Mouse (Mus musculus) liver, embryonic 14 days (tissue): ENCODE measurements around the gene Carmil2. TPM values are rescaled to one million over a fixed set of nuclear protein-coding genes. Genes with fewer than 3 reads are reported as not detected.

Experiments used
- polyA plus RNA-seq: library from polyadenylated mRNA; depleted of rRNA; stranded (reverse); fragments of >200 nt; gene quantifications from 2 replicates; pipeline ENCODE4 v1.2.3, GENCODE M21; 2012; rRNA removed

The Carmil2 gene
- polyA plus RNA-seq = 1.00 and 1.8 TPM in 2 replicates

DNA sequence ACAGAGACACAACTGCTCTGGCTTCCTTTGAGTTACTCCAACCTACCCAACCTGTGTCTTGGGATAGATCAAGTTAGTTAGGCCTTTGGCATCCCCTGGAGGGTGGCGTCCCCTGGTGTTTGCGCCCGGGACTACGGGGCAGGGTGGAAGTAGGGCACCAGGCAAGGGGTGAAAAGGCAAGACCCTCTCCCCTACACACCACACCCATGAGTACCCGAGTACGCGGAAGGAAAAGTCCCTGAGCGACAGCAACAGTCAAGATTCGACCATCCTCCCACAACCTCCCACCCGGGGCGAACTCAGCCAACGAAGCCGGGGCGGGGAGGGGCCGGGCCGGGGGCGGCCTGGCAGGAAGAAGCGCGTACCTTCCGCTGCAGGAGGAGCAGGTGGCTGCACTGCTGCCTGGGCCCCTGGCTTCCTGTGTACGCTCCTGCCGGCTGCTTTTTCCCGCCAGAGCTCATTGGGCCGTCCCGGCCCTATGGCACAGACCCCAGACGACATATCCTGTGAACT lies at the start of gene Carmil2:
Gene Carmil2, plus strand, starts transcription at position 479 of the 513 bp plus-strand sequence.

DNA sequence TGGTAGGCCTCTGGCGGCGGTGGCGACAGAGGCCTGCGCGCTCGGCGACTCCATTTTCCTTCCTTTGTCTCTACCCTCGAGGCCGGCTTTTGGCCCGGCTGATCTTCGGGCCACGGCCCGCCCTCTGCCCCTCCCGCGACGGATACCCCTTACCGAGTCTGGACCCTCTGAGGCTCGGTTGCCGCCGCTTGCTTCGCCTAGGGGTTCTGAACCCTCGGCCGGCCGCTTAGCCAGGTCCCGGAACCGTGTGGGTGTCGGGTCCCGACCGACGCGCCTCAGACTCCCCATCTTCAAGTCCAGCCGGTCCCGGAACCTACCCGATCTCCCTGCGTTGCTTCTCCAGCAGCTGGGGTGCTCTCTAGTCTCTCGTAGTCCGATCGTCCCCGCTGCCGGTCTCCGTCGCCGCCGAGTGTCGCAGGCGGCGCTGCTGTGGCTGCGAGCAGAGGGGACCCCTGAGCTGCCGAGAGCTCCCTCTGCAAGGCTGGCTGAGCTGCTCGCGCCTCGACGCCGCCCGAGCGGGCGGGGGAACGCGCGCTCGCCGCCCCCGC lies 49.0 kb upstream of the Carmil2 start, which contains the start of gene Agrp:
Gene Agrp, minus strand, starts transcription at position 431 of the 548 bp plus-strand sequence.

DNA sequence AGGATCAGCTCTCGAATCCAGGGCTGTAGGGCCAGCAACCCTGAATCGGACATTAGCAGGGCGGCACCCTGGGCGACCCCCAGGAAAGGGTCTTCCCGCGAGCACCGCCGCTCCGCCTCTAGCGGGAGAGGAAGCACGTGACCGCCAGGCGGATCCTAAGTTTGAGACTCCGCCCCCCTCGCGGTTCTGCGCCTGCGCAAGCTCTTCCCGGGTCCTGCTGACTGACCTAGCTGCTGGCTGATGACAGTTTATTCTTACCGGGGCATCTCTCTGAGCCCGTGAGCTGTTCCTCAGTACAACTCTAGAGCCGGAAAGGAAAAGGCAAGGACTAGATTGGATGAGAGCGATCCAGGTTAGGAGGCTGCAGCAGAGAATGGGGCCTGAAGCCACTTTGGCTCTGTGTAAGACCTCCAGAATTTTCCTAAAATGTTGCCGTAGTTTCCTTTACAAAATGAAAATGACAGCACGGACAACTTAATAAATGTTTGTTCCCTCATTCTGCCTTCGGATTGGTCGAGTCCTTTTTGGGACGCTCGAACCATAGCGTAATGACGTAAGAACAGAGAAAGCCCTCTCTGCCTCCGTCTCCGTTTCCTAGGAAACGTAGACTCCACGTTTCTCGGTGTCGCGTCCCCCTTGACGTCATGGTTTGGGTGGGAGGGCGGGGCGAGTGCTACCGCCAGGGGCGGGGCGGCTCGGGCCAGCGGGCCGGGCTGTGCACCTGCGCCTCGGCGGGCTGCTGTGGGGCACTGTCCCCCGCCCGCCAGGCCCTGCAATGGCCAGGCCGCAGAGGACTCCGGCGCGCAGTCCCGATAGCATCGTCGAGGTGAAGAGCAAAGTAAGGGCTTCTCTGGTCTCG lies 15.1 kb downstream of the Carmil2 start, which contains the start of the genes Acd and Pard6a:
Gene Acd, minus strand, starts transcription at position 137 of the 859 bp plus-strand sequence.
Gene Pard6a, plus strand, starts transcription at position 183 of the 859 bp plus-strand sequence.

GRCm38 (mm10) chr8:105707498-105708403 lies 21.7 kb downstream of the Carmil2 start, which contains the start of the genes 4933405L10Rik and Enkd1:
Gene 4933405L10Rik, plus strand, starts transcription at chr8:105707655.
Gene Enkd1, minus strand, starts transcription at chr8:105708210.

Other genes starting within 250 kb of the Carmil2 start
- 0.69 and 2.4 TPM in 2 replicates for gene Tppp3, start 214.7 kb upstream of the Carmil2 start, polyA plus RNA-seq
- gene Zdhhc1, start 189.4 kb upstream of the Carmil2 start, polyA plus RNA-seq = 1.9 and 2.1 TPM in 2 replicates
- 0.85 and 0.98 TPM in 2 replicates for gene Hsd11b2, start 167.5 kb upstream of the Carmil2 start, polyA plus RNA-seq
- 32.3 and 42.6 TPM in 2 replicates for gene Atp6v0d1, start 120.2 kb upstream of the Carmil2 start, polyA plus RNA-seq
- gene Ripor1, start 81.0 kb upstream of the Carmil2 start, polyA plus RNA-seq = 3.7 and 4.5 TPM in 2 replicates
- gene Ctcf, start 49.7 kb upstream of the Carmil2 start, polyA plus RNA-seq = 19.4 and 23.8 TPM in 2 replicates
- 0.05 TPM in 1 of 2 replicates, not detected in the other for gene Agrp, start 48.9 kb upstream of the Carmil2 start, polyA plus RNA-seq
- gene Acd, start 14.8 kb downstream of the Carmil2 start, polyA plus RNA-seq = 8.2 and 9.3 TPM in 2 replicates
- gene Pard6a, start 14.9 kb downstream of the Carmil2 start, polyA plus RNA-seq = 5.7 TPM in 2 replicates
- gene 4933405L10Rik, start 21.4 kb downstream of the Carmil2 start, polyA plus RNA-seq = 0.03 TPM in 1 of 2 replicates, not detected in the other
- gene Enkd1, start 21.9 kb downstream of the Carmil2 start, polyA plus RNA-seq = 7.6 and 8.1 TPM in 2 replicates
- gene Gfod2, start 72.4 kb downstream of the Carmil2 start, polyA plus RNA-seq = 1.0 and 1.1 TPM in 2 replicates
- 48.1 and 64.7 TPM in 2 replicates for gene Ranbp10, start 141.1 kb downstream of the Carmil2 start, polyA plus RNA-seq
- gene Tsnaxip1, start 141.5 kb downstream of the Carmil2 start, polyA plus RNA-seq = 0.02 and 0.06 TPM in 2 replicates
- 22.0 and 25.8 TPM in 2 replicates for gene Cenpt, start 167.0 kb downstream of the Carmil2 start, polyA plus RNA-seq
- gene Thap11, start 168.9 kb downstream of the Carmil2 start, polyA plus RNA-seq = 22.2 and 26.2 TPM in 2 replicates
- 90.9 and 92.1 TPM in 2 replicates for gene Nutf2, start 174.3 kb downstream of the Carmil2 start, polyA plus RNA-seq
- gene Edc4, start 194.6 kb downstream of the Carmil2 start, polyA plus RNA-seq = 13.8 and 17.0 TPM in 2 replicates
- gene Nrn1l, start 207.3 kb downstream of the Carmil2 start, polyA plus RNA-seq = 0.24 and 0.25 TPM in 2 replicates
- 8.4 and 9.5 TPM in 2 replicates for gene Pskh1, start 214.2 kb downstream of the Carmil2 start, polyA plus RNA-seq
- gene Ctrl, start 247.6 kb downstream of the Carmil2 start, polyA plus RNA-seq = 0.80 and 1.3 TPM in 2 replicates